In the genomic region with DNA sequence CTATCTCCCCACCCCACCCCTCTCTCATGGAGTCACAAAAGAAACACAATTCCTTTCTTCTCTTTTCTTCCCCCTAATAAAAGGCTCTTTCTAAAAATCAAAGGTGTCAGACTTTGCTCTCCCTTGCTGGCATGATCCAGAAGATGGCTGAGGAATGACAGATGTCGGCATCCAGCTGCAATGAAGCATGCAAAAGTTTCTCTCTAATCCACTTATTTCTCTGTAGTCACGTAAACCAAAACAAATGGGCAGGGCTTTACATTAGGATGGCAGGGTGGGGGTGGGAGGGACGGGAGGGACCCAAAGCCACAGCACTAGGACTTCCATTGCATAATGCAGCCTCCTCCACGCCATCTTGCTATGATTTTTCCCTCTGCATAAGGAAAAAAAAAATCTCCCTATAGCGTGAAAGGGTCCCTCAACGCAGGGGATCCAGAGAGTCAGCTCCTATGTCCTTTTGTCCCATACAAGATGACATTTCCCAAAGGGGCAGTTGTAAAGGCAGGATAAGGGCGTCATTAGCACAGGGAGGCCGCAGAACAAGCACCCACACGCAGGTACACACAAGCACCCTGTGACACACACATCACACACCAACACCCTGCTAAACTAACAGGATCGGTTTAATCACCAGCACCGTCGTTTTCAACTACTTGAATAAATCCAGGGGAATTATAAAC, we compare ENCODE assay signal across 10 mouse cellular contexts.
DNase-seq lines count a peak whose midpoint lies in the region; ATAC-seq and TF ChIP-seq lines count a peak whose summit lies in the region.
"Had no signal": no experiment of that assay in that cellular context is flagged by ENCODE, and none has a peak within 500 bp of the region (broad histone marks: within the 10 kb centered on the region; RNA-seq: fewer than 3 reads in every experiment).

No protein-coding gene starts in this region.

- no peaks in the 10 kb centered on the region for H3K27me3 ChIP-seq in forebrain, embryonic 11.5 days (ENCODE audit: control insufficient read depth, insufficient read depth, low read length)
- no peaks in the 10 kb centered on the region; the same call in 1 of the 2 replicates for H3K27me3 ChIP-seq in intestine, postnatal 0 days (replicated peaks; ENCODE audit: control insufficient read depth, insufficient read depth, low read length)
- H3K27me3 ChIP-seq: Patski had no signal

- intact Hi-C loops in left cerebral cortex, postnatal 4 days (cut with DNase I): no loop called here

- peaks cover 20% of the 10 kb centered on the region for H3K4me1 ChIP-seq in forebrain, embryonic 11.5 days (replicated peaks; ENCODE audit: control insufficient read depth, insufficient read depth, low read length)
- no peaks in the 10 kb centered on the region for H3K4me1 ChIP-seq in intestine, postnatal 0 days (replicated peaks; ENCODE audit: control insufficient read depth, insufficient read depth, low read length)
- peaks cover 14% of the 10 kb centered on the region for H3K4me1 ChIP-seq in olfactory bulb, adult 2 months (ENCODE audit: control insufficient read depth, insufficient read depth, low read length)
- H3K4me1 ChIP-seq: megakaryocyte, embryonic 14.5 days had no signal

- no peaks in the 10 kb centered on the region for H3K36me3 ChIP-seq in forebrain, embryonic 11.5 days (ENCODE audit: control insufficient read depth, insufficient read depth, low read length)
- H3K36me3 ChIP-seq in intestine, postnatal 0 days (ENCODE audit: control insufficient read depth, insufficient read depth): no peaks in the 10 kb centered on the region

- H3K4me3 ChIP-seq in layer of hippocampus, adult 2 months: peak overlapping the region; percentile 47
- peak overlapping the region; percentile 14; the same call in 1 of the 2 replicates for H3K4me3 ChIP-seq in forebrain, embryonic 11.5 days (ENCODE audit: low read depth, low read length)
- peak overlapping the region; percentile 29 for H3K4me3 ChIP-seq in intestine, postnatal 0 days (ENCODE audit: low read depth, low read length)
- peak overlapping the region; percentile 54 for H3K4me3 ChIP-seq in olfactory bulb, adult 2 months (ENCODE audit: insufficient read depth, low read depth, low read length)
- H3K4me3 ChIP-seq: megakaryocyte, embryonic 14.5 days had no signal

- WGBS in forebrain, embryonic 11.5 days: 12% methylated on average over 12 of the region's 12 CpGs
- WGBS in intestine, postnatal 0 days: 28% methylated on average over 12 of the region's 12 CpGs
- WGBS in olfactory bulb, adult 2 months: 19% methylated on average over 12 of the region's 12 CpGs

- no peak for TF ChIP-seq POLR2A in olfactory bulb, adult 2 months (IDR thresholded peaks at IDR 0.05; ENCODE audit: insufficient read depth, low read depth, low read length)

- DNase-seq in layer of hippocampus, adult 2 months (ENCODE audit: low spot score in 2 of 2): no peak
- no peak for DNase-seq in layer of hippocampus, adult 9-11 months
- no peak for DNase-seq in forebrain, embryonic 11.5 days (ENCODE audit: low spot score)
- DNase-seq in left cerebral cortex, postnatal 4 days: no peak
- no peak for DNase-seq in adrenal gland, adult 8-10 months

- H3K9ac ChIP-seq in forebrain, embryonic 11.5 days (ENCODE audit: low read length): peak overlapping the region; percentile 43
- no peak overlapping the region for H3K9ac ChIP-seq in intestine, postnatal 0 days (ENCODE audit: low read depth, low read length)

- peak overlapping the region; percentile 93 for H3K27ac ChIP-seq in layer of hippocampus, adult 2 months
- H3K27ac ChIP-seq in forebrain, embryonic 11.5 days (ENCODE audit: low read depth, low read length): 0 out of 2 replicates have a peak overlapping the region, but pooled peaks have one; percentile 28
- H3K27ac ChIP-seq in intestine, postnatal 0 days (ENCODE audit: low read depth, low read length): no peak overlapping the region
- H3K27ac ChIP-seq in olfactory bulb, adult 2 months (ENCODE audit: insufficient read depth, low read depth, low read length): no peak overlapping the region

- H3K9me3 ChIP-seq in forebrain, embryonic 11.5 days (ENCODE audit: control insufficient read depth, low read length): no peaks in the 10 kb centered on the region
- no peaks in the 10 kb centered on the region for H3K9me3 ChIP-seq in intestine, postnatal 0 days (ENCODE audit: control insufficient read depth)

- peak overlapping the region; percentile 51 for H3K4me2 ChIP-seq in forebrain, embryonic 11.5 days (ENCODE audit: low read depth, low read length, severe bottlenecking)
- H3K4me2 ChIP-seq in intestine, postnatal 0 days (replicated peaks; ENCODE audit: low read depth): peak overlapping the region; percentile 65

- ATAC-seq in forebrain, embryonic 11.5 days (replicated peaks; ENCODE audit: low FRiP score): peak; percentile 32
- ATAC-seq in intestine, postnatal 0 days: no peak
- ATAC-seq in megakaryocyte-erythroid progenitor cell, adult 5-6 weeks (replicated peaks; ENCODE audit: low FRiP score, low TSS enrichment, poor library complexity, severe bottlenecking): no peak

- TF ChIP-seq CTCF in layer of hippocampus, adult 2 months (conservative IDR thresholded peaks at IDR 0.05): no peak
- TF ChIP-seq CTCF in intestine, postnatal 0 days (IDR thresholded peaks at IDR 0.05; ENCODE audit: low read depth): no peak
- no peak for TF ChIP-seq CTCF in olfactory bulb, adult 2 months (IDR thresholded peaks at IDR 0.05; ENCODE audit: insufficient read depth, low read depth, low read length)

Comparison
In these comparisons a context has a peak if more than half of its experiments do, and no peak if none do; other contexts are left out.
1. H3K27ac ChIP-seq: peak in layer of hippocampus, adult 2 months (single experiment) and forebrain, embryonic 11.5 days (single experiment); none in intestine, postnatal 0 days (single experiment) and olfactory bulb, adult 2 months (single experiment).
2. Peak in every context shown above with its lines, with median percentiles within 50 percentile points of each other: H3K4me3 ChIP-seq.